Mouse (Mus musculus) forebrain, embryonic 11.5 days (tissue): ENCODE measurements around the gene Vcan. TPM values are rescaled to one million over a fixed set of nuclear protein-coding genes. Genes with fewer than 3 reads are reported as not detected.

ENCODE experiments used
- ATAC-seq: fragments of 200-750 bp; cut with Nextera tagmentation; replicated peaks from 2 replicates; pipeline ENCODE4 v1.8.0; 2017; ENCODE audit warnings: moderate TSS enrichment; ENCODE audit not compliant: low FRiP score
- DNase-seq: peaks from one replicate; pipeline ENCODE4 v3.0.0-alpha.2; 2017; ENCODE audit warnings: low spot score
- H3K27ac ChIP-seq: fragments of 300-500 bp; sonication (generic); 2 replicates; pipeline ENCODE4 v1.5.1; 2014; ENCODE audit warnings: low read depth, low read length
- H3K27me3 ChIP-seq: fragments of 300-500 bp; sonication (generic); 2 replicates; pipeline ENCODE4 v1.6.1; 2014; ENCODE audit warnings: mild to moderate bottlenecking, low read length, mixed read lengths; ENCODE audit not compliant: control insufficient read depth, insufficient read depth
- H3K36me3 ChIP-seq: fragments of 300-500 bp; sonication (generic); 2 replicates; pipeline ENCODE4 v1.6.1; 2014; ENCODE audit warnings: mild to moderate bottlenecking, low read length, moderate library complexity, mixed read lengths; ENCODE audit not compliant: control insufficient read depth, insufficient read depth
- H3K4me1 ChIP-seq: fragments of 300-500 bp; sonication (generic); replicated peaks from 2 replicates; pipeline ENCODE4 v1.6.1; 2014; ENCODE audit warnings: low read length, mixed read lengths; ENCODE audit not compliant: control insufficient read depth, insufficient read depth
- H3K4me2 ChIP-seq: fragments of 300-500 bp; sonication (generic); 2 replicates; pipeline ENCODE4 v1.6.1; 2014; ENCODE audit warnings: low read depth, mild to moderate bottlenecking, low read length, moderate library complexity, mixed read lengths; ENCODE audit not compliant: severe bottlenecking
- H3K4me3 ChIP-seq: fragments of 300-500 bp; sonication (generic); 2 replicates; pipeline ENCODE4 v1.5.1; 2014; ENCODE audit warnings: low read depth, low read length
- H3K9ac ChIP-seq: fragments of 300-500 bp; sonication (generic); 2 replicates; pipeline ENCODE4 v1.6.1; 2014; ENCODE audit warnings: low read length
- H3K9me3 ChIP-seq: fragments of 300-500 bp; sonication (generic); 2 replicates; pipeline ENCODE4 v1.6.1; 2016; ENCODE audit warnings: low read length, mixed read lengths; ENCODE audit not compliant: control insufficient read depth
- WGBS: fragments of 180-500 bp; shearing (Covaris S2); extraction: QIAGEN DNeasy Blood & Tissue Kit; methylation state at CpG from one replicate; pipeline ENCODE4 v1.1.7; 2014; 5-methylcytosine and 5-hydroxymethylcytosine counted together
- polyA plus RNA-seq: library from polyadenylated mRNA; unstranded; fragments of >200 nt; fragmentation: Nextera tagmentation; extraction: Ambion mirVana; gene quantifications from 2 replicates; pipeline ENCODE4 v1.2.1, GENCODE M21; 2014

Vcan gene
- polyA plus RNA-seq: 59.5 and 61.9 TPM in 2 replicates

- Histone ChIP-seq H3K27ac (peak within 1 kb of the TSS; percentile 85), H3K4me2 (peak within 1 kb of the TSS; percentile 68), H3K4me1 (peaks cover 5% of the 10 kb centered on the region; the same call in 1 of the 2 replicates), H3K27me3 (no peaks in the 10 kb centered on the region), H3K9me3 (no peaks in the 10 kb centered on the region), H3K9ac (peak within 1 kb of the TSS; percentile 79), H3K36me3 (no peaks in the 10 kb centered on the region), H3K4me3 (peak within 1 kb of the TSS; percentile 55)
- peak; percentile 86 for DNase-seq
- peak; percentile 62 for ATAC-seq
- under 1% methylated on average over 40 of the region's 40 CpGs for WGBS
Observed at GRCm38 (mm10) chr13:89741766-89742685, at the start of gene Vcan. Gene Vcan (minus strand): TSS chr13:89742509.

- ATAC-seq (no peak), DNase-seq (no peak)
- Histone ChIP-seq H3K4me1 (no peaks in the 10 kb centered on the region), H3K4me2 (no peak overlapping the region), H3K9ac (no peak overlapping the region), H3K4me3 (no peak overlapping the region), H3K27me3 (no peaks in the 10 kb centered on the region), H3K9me3 (no peaks in the 10 kb centered on the region), H3K27ac (no peak overlapping the region), H3K36me3 (no peaks in the 10 kb centered on the region)
- WGBS: 65% methylated on average over 5 of the region's 5 CpGs
Observed at GRCm38 (mm10) chr13:89791475-89791874, 49.2 kb upstream of the Vcan start.

- DNase-seq: no peak
- H3K27ac ChIP-seq: no peak overlapping the region
- H3K36me3 ChIP-seq: no peaks in the 10 kb centered on the region
- no peak overlapping the region for H3K4me2 ChIP-seq
- peaks cover 2% of the 10 kb centered on the region; the same call in 1 of the 2 replicates for H3K4me1 ChIP-seq
- WGBS: 75% methylated on average over 2 of the region's 2 CpGs
- no peak overlapping the region for H3K9ac ChIP-seq
- no peaks in the 10 kb centered on the region for H3K27me3 ChIP-seq
- ATAC-seq: no peak
- H3K4me3 ChIP-seq: no peak overlapping the region
- H3K9me3 ChIP-seq: no peaks in the 10 kb centered on the region
Observed at GRCm38 (mm10) chr13:89782886-89783285, 40.6 kb upstream of the Vcan start.

- no peak overlapping the region for H3K4me2 ChIP-seq
- no peaks in the 10 kb centered on the region for H3K9me3 ChIP-seq
- ATAC-seq: no peak
- no peak overlapping the region for H3K9ac ChIP-seq
- no peaks in the 10 kb centered on the region for H3K27me3 ChIP-seq
- WGBS: 50% methylated on average over 3 of the region's 3 CpGs
- H3K4me3 ChIP-seq: no peak overlapping the region
- no peak overlapping the region for H3K27ac ChIP-seq
- peaks cover 2% of the 10 kb centered on the region; the same call in 1 of the 2 replicates for H3K4me1 ChIP-seq
- H3K36me3 ChIP-seq: no peaks in the 10 kb centered on the region
- DNase-seq: no peak
Observed at GRCm38 (mm10) chr13:89780276-89780675, 38.0 kb upstream of the Vcan start.

DNA sequence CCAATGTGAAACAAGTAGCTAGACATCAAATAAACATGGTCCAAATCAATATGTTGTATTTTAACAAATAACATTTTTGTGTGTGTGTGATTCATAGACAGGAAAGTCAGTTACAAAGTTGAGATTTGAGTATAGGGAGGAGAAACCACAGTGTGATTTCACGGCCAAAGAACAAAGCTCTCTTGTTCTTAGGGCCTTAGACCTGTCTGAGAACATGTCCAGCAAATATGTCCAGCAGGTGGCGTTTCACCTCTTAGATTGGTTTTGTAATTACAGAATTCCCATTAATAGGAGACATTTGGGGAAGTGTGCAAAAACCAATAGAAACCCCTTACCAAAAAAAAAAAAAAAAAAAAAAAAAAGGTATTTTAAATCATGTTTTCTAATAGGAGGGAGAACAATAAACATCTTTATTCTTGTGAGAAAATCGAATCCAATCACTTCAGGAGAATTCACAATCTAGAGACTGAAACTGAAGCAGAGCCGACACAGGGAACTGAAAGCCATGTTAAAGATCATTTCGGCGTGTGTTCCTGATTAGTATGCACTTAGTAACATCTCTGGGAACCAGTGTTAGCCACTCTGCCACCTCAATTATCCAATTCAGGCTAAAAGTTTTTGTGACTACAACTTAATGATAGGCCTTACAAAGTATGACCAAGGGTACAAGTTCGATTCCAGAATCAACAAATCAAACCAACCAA is 37.1 kb upstream of the Vcan start:
- 0 out of 2 replicates have a peak overlapping the region, but pooled peaks have one; percentile 51 for H3K27ac ChIP-seq
- H3K4me1 ChIP-seq: peaks cover 2% of the 10 kb centered on the region; the same call in 1 of the 2 replicates
- no peaks in the 10 kb centered on the region for H3K27me3 ChIP-seq
- 58% methylated on average over 7 of the region's 7 CpGs for WGBS
- H3K9me3 ChIP-seq: no peaks in the 10 kb centered on the region
- H3K9ac ChIP-seq: no peak overlapping the region
- ATAC-seq (peak; percentile 79), DNase-seq (peak; percentile 69)
- no peak overlapping the region for H3K4me2 ChIP-seq
- no peaks in the 10 kb centered on the region for H3K36me3 ChIP-seq
- no peak overlapping the region for H3K4me3 ChIP-seq

DNA sequence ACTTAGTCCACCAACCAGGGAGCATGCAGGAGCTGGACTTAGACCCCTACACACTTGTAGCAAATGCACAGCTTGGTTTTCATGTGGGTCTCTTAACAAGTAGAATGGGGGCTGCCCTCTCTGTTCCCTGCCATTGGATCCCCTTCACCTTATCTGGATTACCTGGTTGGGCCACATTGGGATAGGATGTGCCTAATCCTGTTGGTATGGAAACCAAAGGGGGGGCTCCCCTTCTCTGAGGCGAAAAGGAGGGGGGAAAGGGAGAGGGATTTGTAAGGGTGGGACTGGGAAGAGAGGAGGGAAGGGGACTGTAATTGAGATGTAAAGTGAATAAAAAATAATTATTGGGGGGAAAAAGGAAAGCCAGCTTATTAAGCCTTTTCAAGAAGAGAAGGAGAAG is 35.5 kb upstream of the Vcan start:
- Histone ChIP-seq H3K27ac (no peak overlapping the region), H3K4me1 (peaks cover 2% of the 10 kb centered on the region; the same call in 1 of the 2 replicates), H3K9me3 (no peaks in the 10 kb centered on the region), H3K4me2 (no peak overlapping the region), H3K36me3 (no peaks in the 10 kb centered on the region), H3K27me3 (no peaks in the 10 kb centered on the region), H3K9ac (no peak overlapping the region), H3K4me3 (no peak overlapping the region)
- ATAC-seq (peak; percentile 37; the same call in 1 of the 2 replicates), DNase-seq (no peak)
- WGBS: 38% methylated on average over 1 of the region's 1 CpGs

GRCm38 (mm10) chr13:89777146-89777545 is 34.8 kb upstream of the Vcan start:
- no peak overlapping the region for H3K27ac ChIP-seq
- ATAC-seq: no peak
- 67% methylated on average over 1 of the region's 1 CpGs for whole genome bisulfite sequencing

GRCm38 (mm10) chr13:89766551-89766950 is 24.2 kb upstream of the Vcan start:
- no peaks in the 10 kb centered on the region for H3K36me3 ChIP-seq
- no peaks in the 10 kb centered on the region for H3K4me1 ChIP-seq
- H3K9me3 ChIP-seq: no peaks in the 10 kb centered on the region
- H3K4me3 ChIP-seq: no peak overlapping the region
- no peak overlapping the region for H3K9ac ChIP-seq
- no peak overlapping the region for H3K27ac ChIP-seq
- DNase-seq (no peak), ATAC-seq (no peak)
- no peaks in the 10 kb centered on the region for H3K27me3 ChIP-seq
- no peak overlapping the region for H3K4me2 ChIP-seq
- 77% methylated on average over 1 of the region's 1 CpGs for WGBS

More at GRCm38 (mm10) chr13:89777146-89777545, 34.8 kb upstream of the Vcan start:
- H3K4me2 ChIP-seq: no peak overlapping the region
- no peak overlapping the region for H3K9ac ChIP-seq
- H3K36me3 ChIP-seq: no peaks in the 10 kb centered on the region
- no peaks in the 10 kb centered on the region for H3K9me3 ChIP-seq
- peaks cover 2% of the 10 kb centered on the region; the same call in 1 of the 2 replicates for H3K4me1 ChIP-seq
- H3K4me3 ChIP-seq: no peak overlapping the region
- no peak for DNase-seq
- no peaks in the 10 kb centered on the region for H3K27me3 ChIP-seq
